Mouse (Mus musculus) kidney, adult 18-20 months (tissue): ENCODE measurements around the gene Vmn1r42.
"Not testable (repeated sequence)": the region's sequence is repeated elsewhere in the genome, so short reads cannot be mapped to it uniquely, and the experiment has no call there.

Experiments used
- DNase-seq: peaks from one replicate; pipeline ENCODE4 v3.0.0; 2021

Gene Vmn1r42

GRCm38 (mm10) chr6:89876313-89876712 lies at the start of gene Vmn1r42, which contains the start of gene Vmn1r43:
Gene Vmn1r42, minus strand, starts transcription at chr6:89876413.
Gene Vmn1r43, minus strand, starts transcription at chr6:89876413.
- not testable (repeated sequence) for DNase-seq

GRCm38 (mm10) chr6:89883812-89884211 lies 7.6 kb upstream of the Vmn1r42 start:
- no peak for DNase-seq

- DNase-seq, result no peak
Measured at GRCm38 (mm10) chr6:89883360-89883759, 7.1 kb upstream of the Vmn1r42 start, which contains the start of gene Vmn1r44. Gene Vmn1r44, plus strand, starts transcription at chr6:89883660.

GRCm38 (mm10) chr6:89880867-89881266 lies 4.7 kb upstream of the Vmn1r42 start:
- no peak for DNase-seq

- no peak for DNase-seq
Measured at GRCm38 (mm10) chr6:89876963-89877362, 750 bp upstream of the Vmn1r42 start.

- no peak for DNase-seq
Measured at GRCm38 (mm10) chr6:89867976-89868375, 8.2 kb downstream of the Vmn1r42 start.

GRCm38 (mm10) chr6:89867276-89867675 lies 8.9 kb downstream of the Vmn1r42 start:
- no peak for DNase-seq

- no peak for DNase-seq
Measured at GRCm38 (mm10) chr6:89863792-89864191, 12.4 kb downstream of the Vmn1r42 start.

- no peak for DNase-seq
Measured at GRCm38 (mm10) chr6:89859839-89860238, 16.4 kb downstream of the Vmn1r42 start.

GRCm38 (mm10) chr6:89857552-89857951 lies 18.7 kb downstream of the Vmn1r42 start:
- DNase-seq, result no peak
